Mouse (Mus musculus) ES-Bruce4 (cell line): ENCODE results near the gene Szrd1.

Source experiments
- CTCF ChIP-seq: IDR thresholded peaks from one replicate; pipeline ENCODE4 v1.8.1; 2011; ENCODE audit warnings: low read depth, low read length
- POLR2A ChIP-seq: IDR thresholded peaks from one replicate; pipeline ENCODE4 v1.8.1; 2011; ENCODE audit warnings: low read length; ENCODE audit not compliant: insufficient read depth

DNA sequence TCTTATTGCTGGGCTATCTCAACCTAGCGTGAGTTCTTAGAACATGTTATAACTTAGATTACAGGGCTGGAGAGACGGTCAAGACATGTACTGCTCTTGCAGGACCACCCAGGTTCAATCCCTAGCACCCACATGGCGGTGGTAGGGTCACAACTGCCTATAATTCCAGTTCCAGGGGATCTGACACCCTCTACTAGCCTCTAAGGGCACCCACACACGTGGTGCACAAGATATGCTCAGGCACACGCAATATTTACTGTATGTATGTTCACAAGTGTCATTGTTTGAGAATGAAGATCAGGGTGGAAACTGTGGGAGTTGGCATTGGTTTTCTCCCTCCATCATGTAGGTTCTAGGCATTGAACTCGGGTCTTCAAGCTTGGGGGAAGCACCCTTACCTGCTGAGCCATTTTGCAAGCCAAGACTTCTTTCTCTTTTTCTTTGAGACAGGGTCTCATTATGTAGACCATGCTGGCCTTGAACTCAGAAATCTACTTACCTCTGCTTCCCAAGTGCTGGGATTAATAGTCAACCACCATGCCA is 7.0 kb upstream of the Szrd1 start:
- TF ChIP-seq POLR2A (no peak), CTCF (no peak)
